Mouse (Mus musculus): Measurements from ENCODE around the gene Commd7.

DNA sequence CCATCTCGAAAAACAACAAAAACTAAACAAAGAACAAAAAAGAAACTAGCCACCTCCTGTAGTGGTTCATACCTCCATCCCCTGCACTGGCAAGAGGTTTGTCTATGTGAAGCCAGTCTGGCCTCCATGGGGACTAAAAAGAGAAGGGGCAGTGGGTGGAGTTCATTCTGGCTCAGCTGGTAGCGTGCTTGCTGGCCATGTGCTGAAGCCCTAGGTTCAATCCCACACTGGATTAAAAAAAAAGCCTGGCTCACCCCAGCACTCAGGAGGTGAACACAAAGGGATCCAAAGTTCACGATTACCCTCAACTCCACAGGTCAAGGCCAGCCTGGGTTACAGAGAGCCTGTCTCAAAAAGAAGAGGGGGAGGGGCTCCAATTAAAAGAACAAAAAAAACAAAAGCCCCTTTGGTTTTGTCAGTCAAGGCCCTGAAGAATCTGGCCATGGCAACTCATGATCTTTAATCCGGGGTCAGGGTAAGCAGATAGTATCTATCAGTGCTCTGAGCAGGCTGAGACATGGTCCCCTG, 52.1 kb downstream of the Commd7 start:
- TF ChIP-seq POLR2A (IDR thresholded peaks at IDR 0.05; ENCODE audit: low read depth, low read length) (no peak), CTCF (IDR thresholded peaks at IDR 0.05; ENCODE audit: extremely low read depth, insufficient read length, insufficient replicate concordance, low read depth, low read length) (no peak)

All from small intestine, adult 2 months (tissue).